Mouse (Mus musculus) lung, adult 2 months (tissue): Measurements from ENCODE around the gene Bbx.

ENCODE experiments used
- CTCF ChIP-seq: fragments of 200-500 bp; IDR thresholded peaks from 2 replicates; pipeline ENCODE4 v1.5.1; 2011; ENCODE audit warnings: mild to moderate bottlenecking, low read length, control low read depth; ENCODE audit not compliant: insufficient read depth
- POLR2A ChIP-seq: fragments of 200-500 bp; IDR thresholded peaks from 2 replicates; pipeline ENCODE4 v1.6.1; 2011; ENCODE audit warnings: low read depth, mild to moderate bottlenecking, control low read depth, low read length, borderline replicate concordance; ENCODE audit errors: extremely low read depth

- TF ChIP-seq POLR2A (no peak), CTCF (no peak)
These were observed 190.6 kb downstream of the Bbx start for GRCm38 (mm10) chr16:50241604-50242003.
